Mouse (Mus musculus): ENCODE results near the gene Tshz2.
"Not testable (repeated sequence)": the region's sequence is repeated elsewhere in the genome, so short reads cannot be mapped to it uniquely, and the experiment has no call there.

The Tshz2 gene

GRCm38 (mm10) chr2:169821021-169821441, 188.2 kb downstream of the Tshz2 start:
- DNase-seq: no peak

GRCm38 (mm10) chr2:169825908-169826307, 193.1 kb downstream of the Tshz2 start:
- no peak for DNase-seq

DNA sequence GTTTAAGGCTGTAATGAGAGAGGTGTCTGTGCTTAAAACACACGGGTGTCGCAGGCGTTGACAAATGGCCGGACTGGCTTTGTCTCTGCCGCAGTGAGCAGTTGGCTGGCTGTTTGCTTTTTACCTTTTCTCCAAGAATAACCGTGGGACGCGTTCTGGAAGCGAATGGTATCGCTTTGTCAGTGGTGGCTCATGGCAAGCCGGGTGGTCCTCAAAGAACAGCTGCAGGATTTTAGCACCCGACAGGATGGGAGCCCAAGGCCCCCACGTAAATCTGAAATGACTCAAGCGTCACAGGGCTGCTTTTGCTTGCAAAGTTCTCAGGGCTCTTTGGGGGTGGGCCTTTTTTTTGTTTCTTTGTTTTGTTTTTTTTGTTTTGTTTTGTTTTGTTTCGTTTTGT, 193.5 kb downstream of the Tshz2 start:
- DNase-seq: no peak

DNA sequence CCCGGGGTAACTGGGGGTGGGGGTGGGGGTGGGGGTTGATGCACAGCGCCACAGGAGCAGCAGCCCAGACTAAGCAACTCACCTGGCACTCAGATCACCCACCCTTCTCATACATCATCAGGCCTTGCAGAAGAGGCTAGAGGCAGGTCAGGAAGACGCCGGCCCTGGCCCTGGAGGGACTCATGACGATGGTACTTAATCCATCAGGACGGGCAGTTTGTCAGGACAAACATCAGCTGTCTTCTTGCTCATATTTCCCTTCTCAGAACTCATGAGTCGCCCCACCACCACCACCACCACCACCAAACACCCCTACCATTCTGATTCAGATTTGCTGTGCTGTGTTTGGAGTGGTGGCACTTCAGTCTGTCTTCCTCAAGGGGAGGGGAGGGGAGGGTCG, 194.0 kb downstream of the Tshz2 start:
- no peak for DNase-seq

DNA sequence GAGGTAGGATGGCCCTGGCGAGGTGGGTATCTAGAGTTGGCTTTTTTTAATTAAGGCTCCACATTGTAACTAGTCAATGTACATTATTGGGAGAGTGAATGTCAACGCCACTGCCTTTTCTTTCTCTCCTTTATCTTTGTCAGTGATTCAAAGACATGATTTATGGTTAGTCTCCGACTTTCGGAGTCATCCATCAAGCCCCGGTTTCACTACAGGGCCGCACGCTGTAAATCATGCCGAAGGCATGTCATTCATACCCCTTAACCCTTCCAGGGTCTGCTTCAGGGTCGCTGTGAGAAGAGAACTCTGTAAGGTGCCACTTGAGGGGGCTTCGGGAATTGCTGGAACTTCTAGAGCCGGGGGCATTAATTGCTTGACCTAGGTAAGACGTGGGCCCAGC, 199.4 kb downstream of the Tshz2 start:
- no peak for DNase-seq

DNA sequence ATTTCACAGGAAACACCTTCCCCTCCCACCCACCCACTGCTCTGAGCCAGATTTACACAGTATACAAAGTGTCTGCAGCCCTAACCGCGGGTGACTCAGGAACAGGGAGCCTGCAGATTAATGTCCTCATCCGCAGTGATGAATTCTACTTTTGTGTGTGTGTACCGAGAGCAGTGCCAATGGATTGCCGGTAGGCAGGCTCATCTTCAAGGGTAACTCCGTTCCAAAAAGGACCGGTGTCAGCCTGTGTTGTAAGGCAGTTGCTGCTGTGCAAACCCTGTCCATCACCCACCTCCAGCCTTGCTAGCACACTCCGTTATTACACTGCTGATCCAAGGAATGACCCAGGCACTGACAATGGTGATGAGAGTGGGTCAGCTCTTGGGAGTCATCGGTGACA, 200.8 kb downstream of the Tshz2 start:
- DNase-seq: no peak

- no peak for DNase-seq
These were observed 201.8 kb downstream of the Tshz2 start for GRCm38 (mm10) chr2:169834602-169835001.

GRCm38 (mm10) chr2:169837031-169837605, 204.3 kb downstream of the Tshz2 start:
- DNase-seq: no peak

DNA sequence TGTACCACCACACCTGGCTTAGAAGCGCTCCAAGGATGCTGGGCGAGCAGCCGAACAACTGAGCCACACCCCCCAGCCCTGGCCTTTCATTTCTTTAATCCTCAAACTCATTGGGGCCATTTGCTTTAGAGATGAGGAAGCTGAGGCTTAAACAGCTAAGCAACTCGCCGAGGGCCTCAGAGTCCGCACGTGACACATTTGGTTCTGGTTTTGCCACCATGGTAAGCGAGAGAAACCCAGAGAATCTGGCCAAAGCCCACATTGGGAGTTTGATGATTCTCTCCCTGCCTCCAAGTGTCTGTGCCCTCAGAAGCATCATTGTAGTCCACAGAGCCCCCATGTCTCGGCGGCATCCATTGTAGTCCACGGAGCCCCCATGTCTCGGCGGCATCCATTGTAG, 205.7 kb downstream of the Tshz2 start:
- no peak for DNase-seq

DNA sequence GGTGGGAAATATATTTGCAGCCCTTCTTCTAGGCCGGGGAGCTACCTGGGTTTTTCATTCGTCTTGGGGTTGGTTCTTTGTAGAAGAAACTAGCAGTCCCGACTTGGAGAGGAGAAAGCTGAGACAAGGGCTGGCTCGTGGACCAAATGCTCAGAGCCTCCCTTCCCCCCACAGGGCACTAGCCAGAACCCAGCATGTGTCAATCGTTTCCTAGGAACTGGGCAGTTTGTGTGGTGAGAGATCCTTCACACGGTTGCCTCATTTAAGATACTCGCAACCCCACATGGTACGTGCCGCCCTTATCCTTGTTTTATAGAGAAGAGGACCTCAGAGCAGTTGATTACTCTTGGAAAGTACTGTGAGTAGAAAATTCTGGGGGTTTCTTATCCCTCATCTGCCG, 208.6 kb downstream of the Tshz2 start:
- no peak for DNase-seq

DNA sequence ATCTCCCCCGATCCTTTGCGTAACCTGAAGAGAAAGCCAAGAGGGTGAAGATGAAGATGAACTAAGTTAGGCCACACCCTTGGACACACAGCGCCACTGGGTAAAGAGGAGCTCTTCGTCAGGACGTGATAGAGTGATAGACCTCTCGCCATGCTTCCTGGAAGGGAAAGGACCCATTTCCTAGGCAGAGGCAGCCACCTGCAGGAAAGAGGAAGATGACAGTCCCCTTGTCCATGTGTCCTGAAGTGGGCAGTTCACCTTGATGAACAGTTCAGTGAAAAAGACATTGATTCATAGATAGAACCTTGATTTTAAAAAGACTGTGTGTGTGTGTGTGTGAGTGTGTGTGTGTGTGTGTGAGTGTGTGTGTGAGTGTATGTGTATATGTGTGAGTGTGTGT, 209.7 kb downstream of the Tshz2 start:
- DNase-seq: no peak

DNA sequence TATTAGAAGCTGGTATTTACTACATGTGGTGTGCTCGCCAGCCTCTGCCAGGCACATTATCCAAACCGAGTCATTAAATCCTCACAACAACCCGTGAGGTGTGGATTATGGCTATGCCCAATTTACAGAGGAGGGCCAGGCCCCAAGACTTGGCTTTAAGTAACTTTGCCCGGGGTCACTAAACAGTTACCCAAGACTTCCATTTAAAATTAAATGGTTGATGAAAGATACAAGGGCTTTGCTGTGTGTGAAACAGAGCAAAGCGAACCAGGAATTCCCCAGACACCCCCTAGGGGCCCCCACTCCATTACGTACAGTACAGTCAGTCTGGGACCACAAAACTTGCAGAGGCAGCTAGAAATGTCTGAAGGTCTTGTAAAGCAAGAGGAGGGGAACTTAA, 210.7 kb downstream of the Tshz2 start:
- DNase-seq: no peak

- peak; percentile 65 for DNase-seq
These were observed 216.3 kb downstream of the Tshz2 start for GRCm38 (mm10) chr2:169849077-169849476.

GRCm38 (mm10) chr2:169849541-169849940, 216.7 kb downstream of the Tshz2 start:
- DNase-seq: no peak

GRCm38 (mm10) chr2:169851606-169852005, 218.8 kb downstream of the Tshz2 start:
- DNase-seq: no peak

- DNase-seq: no peak
These were observed 221.7 kb downstream of the Tshz2 start for GRCm38 (mm10) chr2:169854491-169854890.

DNA sequence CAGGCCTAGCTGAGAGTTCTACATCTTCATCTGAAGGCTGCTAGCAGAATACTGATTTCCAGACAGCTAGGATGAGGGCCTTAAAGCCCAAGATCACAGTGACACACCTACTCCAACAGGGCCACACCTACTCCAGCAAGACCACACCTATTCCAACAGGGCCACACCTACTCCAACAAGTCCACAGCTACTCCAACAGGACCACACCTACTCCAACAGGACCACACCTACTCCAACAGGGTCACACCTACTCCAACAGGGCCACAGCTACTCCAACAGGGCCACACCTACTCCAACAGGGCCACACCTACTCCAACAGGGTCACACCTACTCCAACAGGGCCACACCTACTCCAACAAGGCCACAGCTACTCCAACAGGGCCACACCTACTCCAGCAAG, 224.2 kb downstream of the Tshz2 start:
- DNase-seq: not testable (repeated sequence)

- DNase-seq: no peak
These were observed 226.5 kb downstream of the Tshz2 start for GRCm38 (mm10) chr2:169859078-169859855.

GRCm38 (mm10) chr2:169860895-169861294, 228.1 kb downstream of the Tshz2 start:
- no peak for DNase-seq

DNA sequence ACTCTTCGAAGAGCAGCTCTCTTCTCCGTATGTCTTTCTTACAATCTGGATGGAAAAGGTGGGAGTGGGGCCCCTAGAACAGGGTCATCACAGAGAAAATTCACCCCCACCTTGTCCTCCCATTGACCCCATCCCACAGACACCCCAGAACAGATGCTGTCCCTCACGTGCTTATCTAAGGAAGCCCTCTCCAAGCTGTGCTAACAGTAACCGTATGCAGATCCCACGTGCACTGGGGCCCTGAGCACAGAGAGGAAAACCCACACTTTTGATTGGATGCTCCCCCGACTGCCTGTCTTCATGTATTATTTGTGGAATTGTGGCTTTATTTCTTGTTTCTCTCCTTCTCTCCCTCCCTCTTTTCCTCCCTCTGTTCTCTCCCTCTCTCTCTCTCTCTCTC, 229.9 kb downstream of the Tshz2 start:
- no peak for DNase-seq

- no peak for DNase-seq
These were observed 236.7 kb downstream of the Tshz2 start for GRCm38 (mm10) chr2:169869468-169869867.

- no peak for DNase-seq
These were observed 237.7 kb downstream of the Tshz2 start for GRCm38 (mm10) chr2:169870503-169870902.

DNA sequence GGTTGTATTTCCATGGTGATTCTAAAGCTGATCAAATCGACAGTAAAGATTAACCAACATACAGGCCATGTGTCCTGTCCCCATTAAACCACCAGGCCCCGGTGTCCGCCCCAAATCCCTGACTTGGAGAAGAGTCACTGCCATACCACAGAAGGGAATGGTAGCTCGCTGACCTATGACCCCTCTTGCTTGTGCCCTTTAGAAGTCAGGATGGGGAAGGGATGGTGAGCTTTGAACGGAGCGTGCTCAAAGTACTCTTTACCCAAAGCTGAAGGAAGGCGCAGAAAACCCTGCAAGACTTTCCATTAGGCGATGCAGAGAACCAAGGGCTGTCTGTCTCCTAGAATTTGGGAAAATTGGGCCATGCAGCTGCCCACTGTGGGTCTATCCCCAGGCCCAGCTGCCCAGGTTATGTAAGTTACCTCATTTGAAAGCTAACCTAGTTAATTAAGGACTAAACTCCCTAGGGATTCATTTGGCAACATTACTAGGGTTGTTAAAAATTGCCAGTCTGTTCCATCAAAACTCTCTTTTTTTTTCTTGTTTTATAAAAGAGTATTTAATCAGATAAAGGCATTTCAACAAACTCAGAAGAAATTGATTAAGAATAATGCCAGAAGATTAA, 238.7 kb downstream of the Tshz2 start:
- no peak for DNase-seq

GRCm38 (mm10) chr2:169873442-169873841, 240.6 kb downstream of the Tshz2 start:
- no peak for DNase-seq
